Mouse (Mus musculus) lung, postnatal 4 days (tissue): ENCODE data around the gene Clec10a.

ENCODE experiments used
- DNase-seq, 2 experiments: peaks; one replicate each; pipeline ENCODE4 v3.0.0; 2021

The Clec10a gene

DNA sequence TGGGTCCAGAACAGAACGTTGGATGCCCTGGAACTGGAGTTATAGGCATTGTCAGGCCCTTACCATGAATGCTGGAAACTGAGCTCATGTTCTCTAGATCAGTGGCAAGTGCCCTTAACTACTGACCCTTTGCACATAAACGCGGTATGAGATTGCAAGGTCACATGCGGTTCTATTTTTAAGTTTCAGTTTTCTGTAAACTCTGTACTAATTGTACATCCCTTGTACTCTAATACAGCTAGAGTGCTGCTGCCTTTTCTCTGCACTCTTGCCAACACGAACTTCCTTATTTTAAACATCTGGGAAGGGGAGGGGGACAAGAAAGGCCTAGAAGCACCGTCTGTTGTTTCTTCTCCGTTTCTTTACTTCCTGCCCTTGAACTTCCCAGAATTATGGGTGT lies 29.1 kb downstream of the Clec10a start:
- no peak for DNase-seq

DNA sequence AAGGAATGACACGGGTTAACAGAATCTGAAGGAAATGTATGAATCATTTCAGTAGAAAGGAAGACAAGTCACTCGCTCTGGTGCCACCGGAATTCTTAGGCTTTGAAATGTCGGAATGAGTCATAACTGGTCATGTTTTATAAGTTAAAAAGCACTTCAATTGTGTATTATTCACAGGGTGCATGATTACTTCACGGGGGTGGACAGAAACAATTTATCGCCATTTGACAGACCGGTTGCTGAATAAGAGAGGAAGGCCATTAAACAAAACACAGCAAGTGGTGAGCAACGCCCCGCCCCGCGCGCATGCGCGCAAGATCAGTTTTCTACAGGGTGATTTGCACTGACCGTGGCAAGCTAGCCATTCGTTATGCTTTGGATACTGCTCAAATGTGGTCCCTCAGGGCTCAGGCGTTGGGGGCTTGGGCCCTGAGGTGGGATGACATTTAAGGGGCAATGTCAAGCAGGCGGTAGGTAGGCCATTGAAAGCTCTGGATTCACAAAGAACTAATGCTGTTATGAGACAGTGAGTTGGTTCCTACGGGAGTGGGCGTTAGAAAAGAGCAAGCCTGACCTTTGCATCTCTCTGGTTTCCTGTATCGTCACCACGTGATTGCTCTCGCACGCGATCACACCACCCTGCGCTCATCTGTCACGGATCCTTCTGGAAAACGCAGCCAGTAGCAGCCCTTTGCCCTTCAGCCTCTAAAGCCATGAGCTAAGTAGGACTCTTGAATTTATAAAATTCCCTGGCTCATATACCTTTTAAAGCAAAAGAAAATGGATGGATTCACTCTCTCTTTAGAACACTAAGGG lies 33.5 kb downstream of the Clec10a start:
- no peak for DNase-seq

DNA sequence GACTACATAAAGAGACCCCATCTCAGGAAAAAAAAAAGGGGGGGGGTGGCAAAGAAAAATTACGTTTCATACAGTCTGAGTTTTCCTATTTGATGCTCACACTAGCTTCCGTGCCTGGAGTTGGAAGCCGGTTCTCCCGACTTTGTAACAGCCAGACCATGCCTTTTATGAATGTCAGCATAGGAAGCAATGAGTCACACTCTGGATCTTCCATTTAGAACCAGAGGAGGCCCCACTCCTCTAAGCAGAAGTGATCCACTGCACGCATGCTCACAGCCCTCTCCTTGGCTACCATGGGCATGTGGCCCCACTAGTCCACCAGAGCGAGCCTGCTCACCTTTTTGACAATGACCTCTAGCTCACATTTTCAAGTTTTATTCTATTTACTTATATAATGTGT lies 35.2 kb downstream of the Clec10a start:
- no peak for DNase-seq

DNA sequence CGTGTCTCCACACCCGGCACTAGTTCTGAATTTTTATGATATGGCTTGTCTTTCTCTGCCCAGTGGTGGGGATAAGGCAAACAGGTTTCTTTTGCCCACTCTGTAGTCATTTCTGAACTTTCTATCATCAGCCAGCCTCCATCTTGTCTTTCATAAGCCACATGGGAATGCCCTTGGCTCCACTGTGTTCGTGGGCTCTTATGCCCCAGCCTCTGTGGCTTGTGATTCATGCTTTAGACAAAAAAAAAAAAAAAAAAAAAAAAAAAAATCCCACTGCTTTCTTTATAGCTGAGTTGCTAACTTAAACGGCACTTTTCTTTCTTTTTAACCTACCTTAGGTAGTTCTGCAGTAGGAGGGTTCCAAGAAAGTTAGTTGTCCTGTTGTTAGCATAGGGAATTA lies 36.2 kb downstream of the Clec10a start:
- DNase-seq = no peak

- peak; percentile 40 to 51 for DNase-seq
These were observed 37.6 kb downstream of the Clec10a start for GRCm38 (mm10) chr11:70193354-70194285.

GRCm38 (mm10) chr11:70198332-70198731 lies 42.3 kb downstream of the Clec10a start:
- DNase-seq = no peak

DNA sequence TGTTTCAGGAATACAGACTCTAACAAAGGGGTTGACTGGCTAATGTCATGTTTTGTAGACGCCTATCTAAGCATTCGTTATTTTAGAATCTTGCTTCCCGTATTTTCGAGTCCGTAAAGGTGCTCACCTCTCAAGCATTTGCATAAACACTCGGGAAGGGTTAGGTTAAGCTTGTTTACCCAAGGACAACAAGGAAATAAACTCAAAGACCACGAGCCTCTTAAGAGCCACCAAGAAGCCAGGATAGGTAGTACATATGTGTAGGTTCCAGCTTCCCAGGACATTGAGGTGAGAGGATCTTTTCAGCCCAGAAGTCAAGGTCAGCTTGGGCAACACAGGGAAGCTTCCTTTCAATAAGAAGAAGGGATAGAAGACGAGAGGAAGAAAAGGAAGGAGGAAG lies 43.1 kb downstream of the Clec10a start:
- DNase-seq = no peak

- DNase-seq = peak in 1 of 2 experiments; percentile 26
These were observed 44.1 kb downstream of the Clec10a start for GRCm38 (mm10) chr11:70200036-70200608.

DNA sequence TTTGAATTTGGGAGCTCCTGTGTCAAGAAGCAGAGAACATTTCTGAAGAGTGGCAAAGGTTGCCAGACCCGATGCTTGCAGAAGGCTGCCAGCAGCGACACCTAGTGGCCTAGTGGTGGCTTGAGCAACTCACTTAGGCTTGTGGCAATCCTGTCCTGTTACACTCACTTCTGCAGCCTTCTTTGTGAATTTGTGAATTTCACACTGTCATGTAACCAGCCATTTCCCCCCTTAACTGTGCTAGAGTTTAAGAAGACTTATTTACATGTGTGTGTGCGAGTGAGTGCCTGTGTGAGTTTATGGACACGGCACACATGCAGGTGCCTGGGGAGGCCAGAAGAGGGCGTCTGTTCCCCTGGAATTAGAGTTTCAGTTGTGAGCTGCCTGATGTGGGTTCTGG lies 45.7 kb downstream of the Clec10a start:
- DNase-seq = peak; percentile 83 to 88

DNA sequence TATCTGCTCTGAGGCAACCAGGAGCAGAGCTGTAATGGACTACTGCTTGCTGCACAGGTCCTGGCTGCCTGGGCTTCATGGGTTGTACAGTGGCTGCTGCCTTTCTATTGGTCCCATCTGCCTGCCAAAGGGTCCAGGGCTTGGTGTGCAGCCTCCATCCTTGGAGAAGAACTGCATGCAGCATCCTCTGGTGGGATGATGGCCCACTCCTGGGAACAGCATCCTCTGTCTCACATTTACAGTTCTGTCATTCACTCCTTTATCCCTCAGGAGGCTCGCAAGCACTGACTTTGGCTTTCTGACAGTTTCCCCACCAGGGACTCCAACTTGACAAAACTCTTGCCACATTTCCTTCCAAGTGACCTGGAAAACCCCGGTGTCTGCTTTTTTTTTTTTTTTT lies 50.8 kb downstream of the Clec10a start:
- no peak for DNase-seq

DNA sequence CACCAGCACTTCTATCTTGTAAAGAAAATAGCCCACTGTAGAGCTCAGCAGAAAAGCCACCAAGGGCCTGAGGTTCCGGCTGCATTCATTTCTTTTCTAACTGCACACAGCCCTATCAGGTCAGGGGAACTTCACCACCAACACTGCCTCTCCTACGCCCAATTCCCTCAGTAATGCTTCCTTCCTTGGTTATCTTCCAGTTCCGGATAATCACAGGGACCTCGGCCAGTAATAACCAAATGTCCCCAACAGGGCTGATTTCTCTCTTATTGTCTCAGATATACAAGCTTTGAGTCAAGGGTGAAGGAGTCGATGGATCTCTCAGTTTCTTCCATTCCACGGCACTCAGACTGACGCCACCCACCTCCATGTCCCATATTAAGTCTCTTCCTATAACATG lies 51.3 kb downstream of the Clec10a start:
- DNase-seq = no peak

DNA sequence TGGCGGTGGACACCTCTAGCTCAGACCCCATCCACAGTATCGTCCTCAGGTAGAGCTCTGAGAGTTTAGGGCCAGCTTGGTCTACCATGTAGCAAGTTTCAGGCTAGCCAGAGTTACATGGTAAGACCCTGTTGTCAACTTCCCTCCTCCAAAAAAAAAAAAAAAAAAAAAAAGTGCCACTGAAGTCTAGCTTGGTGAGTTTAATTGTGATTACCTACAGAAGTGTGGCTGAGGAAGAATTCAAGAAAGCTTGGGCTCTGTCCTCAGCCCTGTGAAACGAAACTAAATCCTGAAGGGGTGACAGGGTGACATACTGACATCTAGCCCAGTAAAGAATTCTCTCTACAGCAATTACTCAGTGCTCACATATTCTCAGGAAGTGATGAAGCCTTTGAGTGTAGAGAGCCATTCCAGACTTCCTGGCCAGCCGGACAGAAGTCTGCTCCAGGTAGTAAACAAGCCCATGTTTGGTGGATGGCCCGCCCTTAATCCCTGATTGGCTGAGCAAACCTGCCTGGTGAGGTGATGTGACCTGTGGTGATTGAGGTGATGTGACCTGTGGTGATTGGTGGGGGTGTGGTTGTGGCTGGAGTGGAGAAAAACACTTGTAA lies 52.9 kb downstream of the Clec10a start:
- DNase-seq = peak in 1 of 2 experiments; percentile 38

GRCm38 (mm10) chr11:70210681-70211080 lies 54.7 kb downstream of the Clec10a start:
- no peak for DNase-seq

DNA sequence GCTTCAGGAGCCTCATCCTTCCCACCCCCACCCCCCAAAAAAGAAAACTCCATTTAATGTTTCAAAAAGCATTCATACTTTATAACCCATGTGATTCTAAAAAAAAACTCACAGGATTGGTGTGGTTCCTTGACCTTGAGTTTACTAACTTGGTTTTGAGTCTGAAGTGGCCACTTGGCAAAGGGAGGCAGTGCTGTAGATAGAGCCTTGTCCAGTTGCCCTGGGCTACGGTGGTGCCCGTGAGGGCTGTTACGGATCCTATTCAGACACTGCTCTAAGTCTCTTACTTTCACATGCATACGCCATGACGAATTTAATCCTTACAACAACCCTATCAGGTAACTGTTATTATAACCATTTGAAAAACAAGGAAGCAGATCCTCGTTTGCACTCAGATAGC lies 56.0 kb downstream of the Clec10a start:
- no peak for DNase-seq

DNA sequence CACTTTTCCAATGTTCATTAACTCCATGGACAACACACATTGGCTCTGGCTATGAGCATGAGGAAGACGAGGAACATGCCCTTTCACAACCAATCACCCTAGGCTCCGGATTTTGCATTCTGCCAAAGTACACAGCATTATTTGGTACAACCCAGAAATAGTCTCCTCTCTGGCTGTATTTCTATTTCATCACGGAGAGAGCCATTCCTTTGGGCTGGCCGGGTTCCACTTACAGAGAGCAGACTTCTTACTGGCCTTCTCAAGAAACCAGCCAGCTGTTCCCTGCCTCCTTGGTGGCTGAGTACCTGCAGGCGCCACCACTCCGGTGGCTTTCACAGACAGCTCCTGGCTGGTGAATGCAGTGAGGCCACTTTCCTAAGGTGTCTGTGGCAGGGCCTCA lies 56.4 kb downstream of the Clec10a start, which contains the start of gene Slc16a11:
TSS of gene Slc16a11 (plus strand) at position 330 of the 400 bp plus-strand sequence.
- peak in 1 of 2 experiments; percentile 54 for DNase-seq

DNA sequence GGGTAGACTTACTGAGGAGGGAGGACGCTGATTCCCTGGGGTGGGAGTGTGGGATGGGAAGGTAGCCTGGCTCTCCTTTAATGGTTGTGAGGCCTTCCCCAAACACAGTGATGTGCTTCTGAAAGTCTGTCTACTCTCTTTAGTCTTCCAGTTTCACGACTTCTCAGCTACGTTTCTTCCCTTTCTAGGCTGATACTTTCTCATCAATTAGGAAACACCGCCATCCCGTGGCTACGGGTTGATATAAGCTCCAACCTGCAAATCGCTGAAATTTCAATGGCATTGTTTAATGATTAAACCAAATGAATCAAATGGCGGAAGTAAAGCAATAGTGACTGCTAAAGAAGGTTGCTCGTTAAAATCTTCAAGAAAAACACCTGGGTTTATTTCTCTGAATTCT lies 56.9 kb downstream of the Clec10a start:
- peak; percentile 48 to 83 for DNase-seq

DNA sequence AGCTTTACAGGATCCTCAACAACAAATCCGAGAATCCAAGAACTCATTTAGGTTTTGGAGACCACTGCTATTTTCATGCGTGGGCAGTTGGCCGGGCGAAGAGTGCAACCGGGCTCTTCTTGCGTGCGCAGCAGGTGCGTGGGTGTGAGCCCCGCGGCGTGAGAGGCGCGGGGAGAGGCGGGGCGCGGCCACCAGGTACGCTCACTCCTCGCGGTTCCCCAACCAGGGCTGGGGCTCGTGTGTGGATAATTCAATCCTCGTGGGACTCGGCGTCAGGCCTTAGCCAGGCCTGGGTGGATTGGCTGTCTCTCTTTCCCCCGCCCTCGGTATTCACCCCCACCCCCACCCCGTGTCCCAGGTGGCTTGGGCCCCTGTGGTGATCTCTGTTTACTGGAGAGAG lies 57.7 kb downstream of the Clec10a start:
- no peak for DNase-seq

DNA sequence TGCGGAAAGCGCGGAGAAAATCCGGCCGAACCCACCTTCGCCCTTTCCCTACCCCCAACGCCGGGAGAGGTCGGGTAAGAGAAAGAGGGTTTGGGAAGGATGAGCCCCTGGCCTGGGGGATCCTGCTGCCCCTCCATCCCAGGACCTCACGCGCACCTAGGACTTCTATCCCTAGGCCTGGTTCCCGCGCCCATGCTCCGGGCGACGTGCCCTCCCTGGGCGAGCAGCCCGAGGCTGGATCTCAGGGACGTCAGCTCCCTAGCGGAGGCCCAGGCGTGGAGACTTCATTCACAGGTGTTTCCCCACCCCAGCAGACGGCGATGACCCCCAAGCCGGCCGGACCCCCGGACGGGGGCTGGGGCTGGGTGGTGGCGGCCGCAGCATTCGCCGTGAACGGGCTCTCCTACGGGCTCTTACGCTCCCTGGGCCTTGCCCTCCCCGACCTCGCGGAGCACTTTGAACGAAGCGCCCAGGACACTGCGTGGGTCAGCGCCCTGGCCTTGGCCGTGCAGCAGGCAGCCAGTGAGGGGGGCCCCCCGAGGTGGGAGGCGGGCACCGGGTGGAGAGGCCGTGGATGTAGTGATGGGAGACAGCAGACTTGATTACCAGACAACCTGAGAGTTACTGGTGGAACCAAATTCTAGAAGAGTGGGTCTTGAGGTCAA lies 58.3 kb downstream of the Clec10a start:
- peak; percentile 38 to 42 for DNase-seq

DNA sequence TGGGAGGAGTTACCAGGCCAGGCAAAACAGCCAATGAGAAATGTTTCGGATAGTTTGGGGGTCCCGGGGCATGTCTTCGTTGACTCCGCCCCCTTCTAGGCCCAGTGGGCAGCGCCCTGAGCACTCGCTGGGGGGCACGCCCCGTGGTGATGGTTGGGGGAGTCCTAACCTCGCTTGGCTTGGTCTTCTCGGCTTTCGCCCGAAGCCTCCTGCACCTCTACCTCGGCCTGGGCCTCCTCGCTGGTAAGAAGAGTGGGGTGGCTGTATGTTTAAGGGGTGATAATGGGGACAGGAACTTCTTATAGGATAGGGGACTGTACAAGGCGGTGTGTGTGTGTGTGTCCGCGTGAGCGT lies 58.8 kb downstream of the Clec10a start:
- no peak for DNase-seq

GRCm38 (mm10) chr11:70215301-70215700 lies 59.3 kb downstream of the Clec10a start:
- no peak for DNase-seq

GRCm38 (mm10) chr11:70216103-70216502 lies 60.1 kb downstream of the Clec10a start:
- DNase-seq = no peak

- no peak for DNase-seq
These were observed 62.0 kb downstream of the Clec10a start for GRCm38 (mm10) chr11:70218039-70218438.
